Mouse (Mus musculus): ENCODE data around the gene Disc1.

Gene Disc1

GRCm38 (mm10) chr8:125177091-125177490 lies 123.1 kb downstream of the Disc1 start:
- no peak for DNase-seq (ENCODE audit: low read depth in 2 of 2, low spot score in 2 of 2)

- no peak for DNase-seq (ENCODE audit: low read depth in 2 of 2, low spot score in 2 of 2)
These were observed 124.0 kb downstream of the Disc1 start for GRCm38 (mm10) chr8:125177958-125178357.

GRCm38 (mm10) chr8:125183548-125184451 lies 129.8 kb downstream of the Disc1 start:
- peak; percentile 63 for DNase-seq (ENCODE audit: low read depth in 2 of 2, low spot score in 2 of 2)

GRCm38 (mm10) chr8:125184452-125184817 lies 130.4 kb downstream of the Disc1 start:
- no peak for DNase-seq (ENCODE audit: low read depth in 2 of 2, low spot score in 2 of 2)

GRCm38 (mm10) chr8:125184881-125185280 lies 130.9 kb downstream of the Disc1 start:
- peak in 1 of 2 experiments; percentile 9 for DNase-seq (ENCODE audit: low read depth in 2 of 2, low spot score in 2 of 2)

GRCm38 (mm10) chr8:125187044-125187443 lies 133.0 kb downstream of the Disc1 start:
- DNase-seq (ENCODE audit: low read depth in 2 of 2, low spot score in 2 of 2), result no peak

- no peak for DNase-seq (ENCODE audit: low read depth in 2 of 2, low spot score in 2 of 2)
These were observed 139.7 kb downstream of the Disc1 start for GRCm38 (mm10) chr8:125193701-125194100.

- no peak for DNase-seq (ENCODE audit: low read depth in 2 of 2, low spot score in 2 of 2)
These were observed 141.1 kb downstream of the Disc1 start for GRCm38 (mm10) chr8:125195121-125195520.

GRCm38 (mm10) chr8:125196573-125197094 lies 142.6 kb downstream of the Disc1 start:
- no peak for DNase-seq (ENCODE audit: low read depth in 2 of 2, low spot score in 2 of 2)

GRCm38 (mm10) chr8:125197341-125198002 lies 143.5 kb downstream of the Disc1 start:
- DNase-seq (ENCODE audit: low read depth in 2 of 2, low spot score in 2 of 2), result no peak

- DNase-seq (ENCODE audit: low read depth in 2 of 2, low spot score in 2 of 2), result no peak
These were observed 144.6 kb downstream of the Disc1 start for GRCm38 (mm10) chr8:125198420-125199196.

- DNase-seq (ENCODE audit: low read depth in 2 of 2, low spot score in 2 of 2), result no peak
These were observed 145.4 kb downstream of the Disc1 start for GRCm38 (mm10) chr8:125199197-125199939.

- no peak for DNase-seq (ENCODE audit: low read depth in 2 of 2, low spot score in 2 of 2)
These were observed 146.4 kb downstream of the Disc1 start for GRCm38 (mm10) chr8:125200273-125200863.

- DNase-seq (ENCODE audit: low read depth in 2 of 2, low spot score in 2 of 2), result no peak
These were observed 147.7 kb downstream of the Disc1 start for GRCm38 (mm10) chr8:125201650-125202049.

GRCm38 (mm10) chr8:125203016-125203415 lies 149.0 kb downstream of the Disc1 start:
- no peak for DNase-seq (ENCODE audit: low read depth in 2 of 2, low spot score in 2 of 2)

- DNase-seq (ENCODE audit: low read depth in 2 of 2, low spot score in 2 of 2), result no peak
These were observed 151.6 kb downstream of the Disc1 start for GRCm38 (mm10) chr8:125205556-125205955.

- DNase-seq (ENCODE audit: low read depth in 2 of 2, low spot score in 2 of 2), result no peak
These were observed 152.4 kb downstream of the Disc1 start for GRCm38 (mm10) chr8:125206391-125206790.

- no peak for DNase-seq (ENCODE audit: low read depth in 2 of 2, low spot score in 2 of 2)
These were observed 153.0 kb downstream of the Disc1 start for GRCm38 (mm10) chr8:125206962-125207361.

GRCm38 (mm10) chr8:125212619-125213167 lies 158.7 kb downstream of the Disc1 start:
- no peak for DNase-seq (ENCODE audit: low read depth in 2 of 2, low spot score in 2 of 2)
